ENCODE assay signal across 19 mouse cellular contexts in the genomic region with DNA sequence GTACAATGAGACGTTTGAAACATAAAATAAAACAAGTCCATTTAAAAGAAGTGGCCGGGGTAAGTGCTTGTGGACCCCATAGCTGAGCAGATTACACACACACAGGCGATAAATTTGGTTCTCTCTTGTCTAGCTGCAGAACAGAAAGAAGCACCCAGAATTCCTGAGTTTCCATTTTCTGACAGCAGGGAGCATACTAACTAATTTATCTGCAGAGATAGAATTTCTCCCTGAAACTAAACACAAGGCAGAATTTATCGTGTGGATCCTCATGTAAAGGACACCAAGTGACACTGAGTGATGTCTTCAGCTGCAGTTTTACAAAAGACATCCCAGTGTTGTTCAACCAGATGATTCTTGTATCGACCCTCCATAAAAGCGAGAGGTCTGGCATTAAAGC.
DNase-seq lines count a peak whose midpoint lies in the region; ATAC-seq and TF ChIP-seq lines count a peak whose summit lies in the region.
"Had no signal": no experiment of that assay in that cellular context is flagged by ENCODE, and none has a peak within 500 bp of the region (broad histone marks: within the 10 kb centered on the region; RNA-seq: fewer than 3 reads in every experiment).

No protein-coding gene starts in this region.

- peaks cover 20% of the 10 kb centered on the region for H3K4me1 ChIP-seq in forebrain, embryonic 15.5 days
- H3K4me1 ChIP-seq in forebrain, embryonic 11.5 days (replicated peaks; ENCODE audit: control insufficient read depth, insufficient read depth, low read length) = peaks cover 10% of the 10 kb centered on the region; the same call in 1 of the 2 replicates
- no peaks in the 10 kb centered on the region for H3K4me1 ChIP-seq in kidney, postnatal 0 days (replicated peaks; ENCODE audit: insufficient read depth, low read length)
- 0 out of 2 replicates have a peak, but pooled peaks cover 5% of the 10 kb centered on the region for H3K4me1 ChIP-seq in kidney, embryonic 14.5 days (ENCODE audit: control insufficient read depth, insufficient read depth, low read length)
- peaks cover 60% of the 10 kb centered on the region for H3K4me1 ChIP-seq in limb, embryonic 10.5 days
- H3K4me1 ChIP-seq: liver, embryonic 12.5 days; stomach, embryonic 15.5 days had no signal

- 56% methylated on average over 6 of the region's 6 CpGs for WGBS in forebrain, embryonic 15.5 days
- WGBS in forebrain, embryonic 11.5 days = 72% methylated on average over 6 of the region's 6 CpGs
- WGBS in kidney, postnatal 0 days = 34% methylated on average over 6 of the region's 6 CpGs
- 40% methylated on average over 6 of the region's 6 CpGs for WGBS in kidney, embryonic 14.5 days
- 43% methylated on average over 6 of the region's 6 CpGs for WGBS in limb, embryonic 10.5 days

- 0 out of 2 replicates have a peak, but pooled peaks have one; percentile 17 for TF ChIP-seq CTCF in kidney, postnatal 0 days (IDR thresholded peaks at IDR 0.05; ENCODE audit: low read depth)

- DNase-seq in forebrain, embryonic 11.5 days (ENCODE audit: low spot score) = no peak
- peak; percentile 79 for DNase-seq in kidney, postnatal 0 days (ENCODE audit: low spot score)
- peak; percentile 27 for DNase-seq in 3T3-L1 (ENCODE audit: low read depth, low spot score)
- DNase-seq in limb, embryonic 10.5 days (ENCODE audit: low spot score) = no peak
- DNase-seq: cerebellum, adult 2 months; cerebellum, postnatal 36 days; gastrocnemius, postnatal 14 days; heart, adult 2 months; heart, postnatal 36 days; kidney, adult 11 months; kidney, postnatal 14 days; lung, adult 2 months; lung, postnatal 4 days had no signal

- no peak overlapping the region for H3K4me3 ChIP-seq in forebrain, embryonic 15.5 days
- no peak overlapping the region for H3K4me3 ChIP-seq in forebrain, embryonic 11.5 days (ENCODE audit: low read depth, low read length)
- no peak overlapping the region for H3K4me3 ChIP-seq in kidney, postnatal 0 days (replicated peaks; ENCODE audit: low read depth, low read length)
- H3K4me3 ChIP-seq in kidney, embryonic 14.5 days (ENCODE audit: low read length) = no peak overlapping the region
- no peak overlapping the region for H3K4me3 ChIP-seq in limb, embryonic 10.5 days
- H3K4me3 ChIP-seq: heart, adult 2 months; limb, embryonic 12.5 days; liver, embryonic 12.5 days; stomach, embryonic 15.5 days had no signal

- no peaks in the 10 kb centered on the region for H3K27me3 ChIP-seq in forebrain, embryonic 15.5 days
- H3K27me3 ChIP-seq in forebrain, embryonic 11.5 days (ENCODE audit: control insufficient read depth, insufficient read depth, low read length) = no peaks in the 10 kb centered on the region
- no peaks in the 10 kb centered on the region for H3K27me3 ChIP-seq in kidney, postnatal 0 days (ENCODE audit: insufficient read depth, low read length)
- H3K27me3 ChIP-seq in kidney, embryonic 14.5 days (ENCODE audit: control insufficient read depth, insufficient read depth, low read length) = peaks cover 10% of the 10 kb centered on the region
- H3K27me3 ChIP-seq in limb, embryonic 10.5 days (ENCODE audit: low read depth, poor library complexity, severe bottlenecking) = no peaks in the 10 kb centered on the region
- H3K27me3 ChIP-seq: limb, embryonic 12.5 days; stomach, embryonic 15.5 days had no signal

- no peak overlapping the region for H3K9ac ChIP-seq in forebrain, embryonic 15.5 days (replicated peaks)
- no peak overlapping the region for H3K9ac ChIP-seq in forebrain, embryonic 11.5 days (ENCODE audit: low read length)
- H3K9ac ChIP-seq in kidney, postnatal 0 days (ENCODE audit: low read depth, low read length) = no peak overlapping the region
- H3K9ac ChIP-seq in kidney, embryonic 14.5 days (ENCODE audit: low read depth, low read length) = no peak overlapping the region
- H3K9ac ChIP-seq: limb, embryonic 12.5 days; liver, embryonic 12.5 days; stomach, embryonic 15.5 days had no signal

- no peaks in the 10 kb centered on the region for H3K36me3 ChIP-seq in forebrain, embryonic 15.5 days
- H3K36me3 ChIP-seq in forebrain, embryonic 11.5 days (ENCODE audit: control insufficient read depth, insufficient read depth, low read length) = no peaks in the 10 kb centered on the region
- no peaks in the 10 kb centered on the region for H3K36me3 ChIP-seq in kidney, postnatal 0 days (ENCODE audit: insufficient read depth, low read length)
- no peaks in the 10 kb centered on the region for H3K36me3 ChIP-seq in kidney, embryonic 14.5 days (ENCODE audit: control insufficient read depth, insufficient read depth, low read length)
- H3K36me3 ChIP-seq in limb, embryonic 10.5 days = no peaks in the 10 kb centered on the region
- H3K36me3 ChIP-seq: limb, embryonic 12.5 days; liver, embryonic 12.5 days; stomach, embryonic 15.5 days had no signal

- ATAC-seq in forebrain, embryonic 15.5 days (replicated peaks) = no peak
- no peak for ATAC-seq in forebrain, embryonic 11.5 days (replicated peaks; ENCODE audit: low FRiP score)
- no peak for ATAC-seq in kidney, postnatal 0 days (replicated peaks; ENCODE audit: low FRiP score, low read depth)
- ATAC-seq in kidney, embryonic 14.5 days (ENCODE audit: low FRiP score, low TSS enrichment) = no peak
- no peak for ATAC-seq in CD4-positive, CD25-positive, alpha-beta regulatory T cell, adult 4 months
- ATAC-seq: liver, embryonic 12.5 days had no signal

- 0 out of 2 replicates have a peak overlapping the region, but pooled peaks have one; percentile 12 for H3K27ac ChIP-seq in forebrain, embryonic 15.5 days (replicated peaks)
- no peak overlapping the region for H3K27ac ChIP-seq in forebrain, embryonic 11.5 days (ENCODE audit: low read depth, low read length)
- H3K27ac ChIP-seq in kidney, postnatal 0 days = no peak overlapping the region
- H3K27ac ChIP-seq in kidney, embryonic 14.5 days (ENCODE audit: low read depth, low read length) = no peak overlapping the region
- peak overlapping the region; percentile 66 for H3K27ac ChIP-seq in limb, embryonic 10.5 days
- H3K27ac ChIP-seq: heart, adult 2 months; limb, embryonic 12.5 days; liver, embryonic 12.5 days; stomach, embryonic 15.5 days had no signal

- no peaks in the 10 kb centered on the region for H3K9me3 ChIP-seq in forebrain, embryonic 15.5 days
- no peaks in the 10 kb centered on the region for H3K9me3 ChIP-seq in forebrain, embryonic 11.5 days (ENCODE audit: control insufficient read depth, low read length)
- no peaks in the 10 kb centered on the region for H3K9me3 ChIP-seq in kidney, postnatal 0 days (replicated peaks; ENCODE audit: low read length)
- no peaks in the 10 kb centered on the region for H3K9me3 ChIP-seq in kidney, embryonic 14.5 days (ENCODE audit: control insufficient read depth, low read length)
- H3K9me3 ChIP-seq in limb, embryonic 10.5 days (replicated peaks) = no peaks in the 10 kb centered on the region
- H3K9me3 ChIP-seq: limb, embryonic 12.5 days; liver, embryonic 12.5 days; stomach, embryonic 15.5 days had no signal

- H3K4me2 ChIP-seq in forebrain, embryonic 15.5 days (replicated peaks) = no peak overlapping the region
- H3K4me2 ChIP-seq in forebrain, embryonic 11.5 days (ENCODE audit: low read depth, low read length, severe bottlenecking) = no peak overlapping the region
- H3K4me2 ChIP-seq in kidney, postnatal 0 days (ENCODE audit: low read length) = no peak overlapping the region
- no peak overlapping the region for H3K4me2 ChIP-seq in kidney, embryonic 14.5 days (replicated peaks; ENCODE audit: low read depth, low read length)
- H3K4me2 ChIP-seq: limb, embryonic 12.5 days; liver, embryonic 12.5 days; stomach, embryonic 15.5 days had no signal

Comparison
In these comparisons a context has a peak if more than half of its experiments do, and no peak if none do; other contexts are left out.
1. H3K27ac ChIP-seq: peak in forebrain, embryonic 15.5 days (single experiment) and limb, embryonic 10.5 days (single experiment); none in forebrain, embryonic 11.5 days (single experiment), kidney, postnatal 0 days (single experiment) and kidney, embryonic 14.5 days (single experiment).
2. DNase-seq: peak in kidney, postnatal 0 days (single experiment) and 3T3-L1 (single experiment); none in forebrain, embryonic 11.5 days (single experiment) and limb, embryonic 10.5 days (single experiment).